Mouse (Mus musculus) kidney, adult 2 months (tissue): Measurements from ENCODE around the gene Spen.

Experiments
- CTCF ChIP-seq: fragments of 200-500 bp; conservative IDR thresholded peaks from 2 replicates; pipeline ENCODE4 v1.5.1; 2011; ENCODE audit warnings: low read depth, mild to moderate bottlenecking, control low read depth, low read length, moderate library complexity, mixed read lengths; ENCODE audit not compliant: insufficient read depth, insufficient read length
- POLR2A ChIP-seq: fragments of 200-500 bp; IDR thresholded peaks from one replicate; pipeline ENCODE4 v1.6.1; 2011; ENCODE audit warnings: low read depth, low read length, control low read depth

- no peak for TF ChIP-seq CTCF
- TF ChIP-seq POLR2A = no peak
Observed at GRCm38 (mm10) chr4:141576404-141576803, 38.0 kb upstream of the Spen start.
